Comparison of ENCODE assay signal across 8 mouse cellular contexts in the genomic region with DNA sequence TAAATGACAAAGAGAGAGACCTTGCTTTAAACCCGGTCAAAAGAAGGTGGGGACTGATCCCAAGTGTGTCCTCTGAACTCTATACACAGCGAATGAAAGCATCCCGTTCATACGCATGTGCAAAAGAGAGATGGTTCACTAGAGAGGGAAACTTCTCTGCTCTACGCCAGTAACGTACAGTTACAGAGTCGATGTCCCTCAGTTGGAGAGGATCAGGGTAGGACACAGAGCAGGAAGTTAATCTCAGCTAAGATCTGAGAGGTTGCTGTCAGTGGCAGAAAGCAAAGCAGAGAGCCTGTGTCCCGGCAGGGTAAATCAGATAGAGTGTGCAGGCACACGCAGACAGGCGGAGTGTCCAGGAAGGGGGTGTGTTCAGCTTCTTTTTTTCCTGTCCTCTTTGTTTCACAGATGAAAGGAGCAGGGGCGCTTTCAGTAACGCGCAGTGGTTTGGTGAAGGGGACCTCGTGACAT. TPM values are rescaled to one million over a fixed set of nuclear protein-coding genes. Genes with fewer than 3 reads are reported as not detected.
DNase-seq lines count a peak whose midpoint lies in the region; ATAC-seq and TF ChIP-seq lines count a peak whose summit lies in the region.

No protein-coding gene starts in this region.

- H3K4me2 ChIP-seq in hindbrain, embryonic 13.5 days = peak overlapping the region; percentile 38
- peak overlapping the region; percentile 33 for H3K4me2 ChIP-seq in midbrain, embryonic 12.5 days (replicated peaks)

- intact Hi-C loops in gastrocnemius, postnatal 36 days (cut with DNase I) = loop anchor here (5.0 kb wide), 1 partner anchor 44 kb away; no protein-coding TSS in a partner anchor

- no peaks in the 10 kb centered on the region for H3K36me3 ChIP-seq in hindbrain, embryonic 13.5 days
- H3K36me3 ChIP-seq in midbrain, embryonic 12.5 days = no peaks in the 10 kb centered on the region

- no peak overlapping the region for H3K27ac ChIP-seq in hindbrain, embryonic 13.5 days
- no peak overlapping the region for H3K27ac ChIP-seq in midbrain, embryonic 12.5 days (replicated peaks)
- no peak overlapping the region for H3K27ac ChIP-seq in cerebellum, adult 2 months (ENCODE audit: insufficient read depth, low read length)

- no peak for TF ChIP-seq CTCF in cerebellum, adult 2 months (IDR thresholded peaks at IDR 0.05; ENCODE audit: borderline replicate concordance, insufficient read depth, low read depth, low read length)

- H3K4me3 ChIP-seq in hindbrain, embryonic 13.5 days = no peak overlapping the region
- no peak overlapping the region for H3K4me3 ChIP-seq in midbrain, embryonic 12.5 days
- H3K4me3 ChIP-seq in cerebellum, adult 2 months (replicated peaks; ENCODE audit: insufficient read depth, low read depth, low read length) = no peak overlapping the region

- H3K9ac ChIP-seq in hindbrain, embryonic 13.5 days = no peak overlapping the region
- H3K9ac ChIP-seq in midbrain, embryonic 12.5 days (replicated peaks) = 0 out of 2 replicates have a peak overlapping the region, but pooled peaks have one; percentile 31

- 27% methylated on average over 14 of the region's 14 CpGs for WGBS in hindbrain, embryonic 13.5 days
- 25% methylated on average over 14 of the region's 14 CpGs for WGBS in midbrain, embryonic 12.5 days
- WGBS in cerebellum, adult 2 months = 29% methylated on average over 14 of the region's 14 CpGs

- no peak for ATAC-seq in hindbrain, embryonic 13.5 days (ENCODE audit: low FRiP score)
- no peak for ATAC-seq in midbrain, embryonic 12.5 days (ENCODE audit: low FRiP score, low read depth)

- 0 out of 2 replicates have a peak, but pooled peaks cover 5% of the 10 kb centered on the region for H3K27me3 ChIP-seq in hindbrain, embryonic 13.5 days
- peaks cover 7% of the 10 kb centered on the region; the same call in 1 of the 2 replicates for H3K27me3 ChIP-seq in midbrain, embryonic 12.5 days
- no peaks in the 10 kb centered on the region; the same call in 1 of the 2 replicates for H3K27me3 ChIP-seq in cerebellum, adult 2 months (ENCODE audit: control insufficient read depth, insufficient read depth, low read length)

- peak; percentile 76 for DNase-seq in CD4-positive, CD25-positive, alpha-beta regulatory T cell, adult 2 months (ENCODE audit: low read depth, low spot score)
- DNase-seq in MN1 (ENCODE audit: low spot score) = peak; percentile 62
- DNase-seq in frontal cortex, postnatal 14 days (ENCODE audit: low spot score in 2 of 2) = no peak
- no peak for DNase-seq in gastrocnemius, postnatal 36 days
- DNase-seq in cerebellum, adult 2 months = no peak
- DNase-seq in frontal cortex, postnatal 10 days (ENCODE audit: low spot score in 2 of 2) = no peak

- no peaks in the 10 kb centered on the region for H3K9me3 ChIP-seq in hindbrain, embryonic 13.5 days
- no peaks in the 10 kb centered on the region for H3K9me3 ChIP-seq in midbrain, embryonic 12.5 days

- H3K4me1 ChIP-seq in hindbrain, embryonic 13.5 days (replicated peaks) = peaks cover 21% of the 10 kb centered on the region
- peaks cover 22% of the 10 kb centered on the region for H3K4me1 ChIP-seq in midbrain, embryonic 12.5 days
- H3K4me1 ChIP-seq in cerebellum, adult 2 months (ENCODE audit: control insufficient read depth, insufficient read depth, low read length) = no peaks in the 10 kb centered on the region; the same call in 1 of the 2 replicates

- no peak for TF ChIP-seq POLR2A in cerebellum, adult 2 months (IDR thresholded peaks at IDR 0.05; ENCODE audit: borderline replicate concordance, insufficient read depth, low read length)

RNA-seq across cellular contexts. Expression of a gene that starts 3.0 kb away (rescaled TPM):
- 12.8 and 13.6 TPM in 2 replicates for polyA plus RNA-seq in hindbrain, embryonic 13.5 days (2015; fragmentation: Nextera tagmentation; extraction: Ambion mirVana)
- 25.3 and 28.6 TPM in 2 replicates for polyA plus RNA-seq in midbrain, embryonic 12.5 days (2016; fragmentation: Nextera tagmentation; extraction: Ambion mirVana)
- total RNA-seq in gastrocnemius, postnatal 36 days (2021) = 1 to 10 TPM; 7.7 to 8.0 TPM
- 35.1 and 38.0 TPM in 2 replicates for polyA plus RNA-seq in cerebellum, adult 2 months (2012; rRNA removed)

Comparison
In these comparisons a context has a peak if more than half of its experiments do, and no peak if none do; other contexts are left out.
1. DNase-seq: peak in CD4-positive, CD25-positive, alpha-beta regulatory T cell, adult 2 months (single experiment) and MN1 (single experiment); none in frontal cortex, postnatal 14 days (0 of 2), gastrocnemius, postnatal 36 days (0 of 2), cerebellum, adult 2 months (0 of 2) and frontal cortex, postnatal 10 days (0 of 2).